Mouse (Mus musculus) kidney, embryonic 16.5 days (tissue): ENCODE results near the gene Tmprss11f. TPM values are rescaled to one million over a fixed set of nuclear protein-coding genes. Genes with fewer than 3 reads are reported as not detected.
"Not testable (repeated sequence)": the region's sequence is repeated elsewhere in the genome, so short reads cannot be mapped to it uniquely, and the experiment has no call there.

ENCODE experiments used
- ATAC-seq: fragments of 200-750 bp; cut with Nextera tagmentation; 2 replicates; pipeline ENCODE4 v1.8.0; 2017; ENCODE audit warnings: moderate TSS enrichment; ENCODE audit not compliant: low FRiP score, low TSS enrichment
- H3K27ac ChIP-seq: fragments of 300-500 bp; sonication (generic); 2 replicates; pipeline ENCODE4 v1.5.1; 2014; ENCODE audit warnings: low read length
- H3K27me3 ChIP-seq: fragments of 300-500 bp; sonication (generic); 2 replicates; pipeline ENCODE4 v1.6.1; 2014; ENCODE audit warnings: low read length, control low read depth, mixed read lengths; ENCODE audit not compliant: insufficient read depth
- H3K36me3 ChIP-seq: fragments of 300-500 bp; sonication (generic); 2 replicates; pipeline ENCODE4 v1.6.1; 2014; ENCODE audit warnings: low read length, control low read depth, mixed read lengths; ENCODE audit not compliant: insufficient read depth
- H3K4me1 ChIP-seq: fragments of 300-500 bp; sonication (generic); 2 replicates; pipeline ENCODE4 v1.6.1; 2014; ENCODE audit warnings: low read length, control low read depth, mixed read lengths; ENCODE audit not compliant: insufficient read depth
- H3K4me2 ChIP-seq: fragments of 300-500 bp; sonication (generic); replicated peaks from 2 replicates; pipeline ENCODE4 v1.6.1; 2014; ENCODE audit warnings: low read depth, low read length
- H3K4me3 ChIP-seq: fragments of 300-500 bp; sonication (generic); 2 replicates; pipeline ENCODE4 v1.5.1; 2014; ENCODE audit warnings: mild to moderate bottlenecking, low read length
- H3K9ac ChIP-seq: fragments of 300-500 bp; sonication (generic); replicated peaks from 2 replicates; pipeline ENCODE4 v1.6.1; 2014; ENCODE audit warnings: low read length
- H3K9me3 ChIP-seq: fragments of 300-500 bp; sonication (generic); 2 replicates; pipeline ENCODE4 v1.6.1; 2016; ENCODE audit warnings: low read length, control low read depth
- WGBS: fragments of 180-500 bp; shearing (Covaris S2); extraction: QIAGEN DNeasy Blood & Tissue Kit; methylation state at CpG from one replicate; pipeline ENCODE4 v1.1.7; 2014; 5-methylcytosine and 5-hydroxymethylcytosine counted together
- polyA plus RNA-seq: library from polyadenylated mRNA; unstranded; fragments of >200 nt; fragmentation: Nextera tagmentation; extraction: Ambion mirVana; gene quantifications from 2 replicates; pipeline ENCODE4 v1.2.1, GENCODE M21; 2015

Tmprss11f gene
- polyA plus RNA-seq = not detected in 2 replicates

DNA sequence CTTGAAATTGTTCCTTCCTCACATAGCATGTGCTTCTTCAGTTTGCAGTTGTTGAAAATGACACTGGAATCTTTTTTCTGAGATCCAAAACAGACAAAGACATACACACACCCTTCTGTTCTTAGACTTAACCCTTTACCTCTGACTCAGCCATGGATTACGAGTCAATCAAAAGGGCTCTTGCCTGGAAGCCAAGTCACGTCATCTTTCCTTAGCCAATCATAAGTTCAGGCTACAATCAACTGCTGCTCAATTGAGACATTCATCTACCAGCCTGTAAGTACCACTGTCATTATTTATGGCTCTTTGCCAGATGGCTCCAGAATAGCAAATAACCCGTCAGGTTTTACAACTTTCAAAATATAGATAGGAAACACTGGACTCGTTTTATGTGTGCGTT, at the start of gene Tmprss11f:
Gene Tmprss11f (minus strand): TSS at position 101 of the 400 bp plus-strand sequence.
- Histone ChIP-seq H3K27me3 (no peaks in the 10 kb centered on the region), H3K9me3 (no peaks in the 10 kb centered on the region), H3K4me3 (no peak within 1 kb of the TSS), H3K4me2 (no peak within 1 kb of the TSS), H3K36me3 (no peaks in the 10 kb centered on the region), H3K27ac (no peak within 1 kb of the TSS), H3K9ac (no peak within 1 kb of the TSS), H3K4me1 (no peaks in the 10 kb centered on the region)
- WGBS = 60% methylated on average over 5 of the region's 5 CpGs
- ATAC-seq = no peak

DNA sequence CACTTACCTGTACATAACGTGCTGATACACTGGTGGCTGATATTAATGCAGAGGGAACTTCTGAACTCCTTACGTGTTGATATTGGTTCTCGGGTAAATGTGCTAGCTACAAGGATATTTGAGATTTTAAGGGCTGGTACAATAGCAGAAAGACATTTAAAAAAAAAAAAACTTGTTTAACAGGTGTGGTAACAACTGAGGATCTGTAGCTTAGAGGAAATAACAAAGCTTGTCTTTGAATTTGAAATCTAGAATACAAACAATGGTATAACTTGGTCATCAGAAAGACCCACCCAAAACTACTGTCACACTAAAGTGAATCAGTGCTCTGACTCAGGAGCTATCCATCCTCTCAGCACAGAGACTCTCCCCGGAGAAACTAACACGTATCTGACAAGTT, 44.0 kb upstream of the Tmprss11f start, which contains the start of gene Tmprss11b:
Gene Tmprss11b (minus strand): TSS at position 101 of the 400 bp plus-strand sequence.
- no peak for ATAC-seq
- no peaks in the 10 kb centered on the region for H3K9me3 ChIP-seq
- H3K9ac ChIP-seq = no peak within 1 kb of the TSS
- H3K4me3 ChIP-seq = no peak within 1 kb of the TSS
- no peaks in the 10 kb centered on the region for H3K4me1 ChIP-seq
- WGBS = 72% methylated on average over 5 of the region's 5 CpGs
- no peaks in the 10 kb centered on the region for H3K36me3 ChIP-seq
- H3K27ac ChIP-seq = no peak within 1 kb of the TSS
- H3K27me3 ChIP-seq = no peaks in the 10 kb centered on the region
- H3K4me2 ChIP-seq = no peak within 1 kb of the TSS

DNA sequence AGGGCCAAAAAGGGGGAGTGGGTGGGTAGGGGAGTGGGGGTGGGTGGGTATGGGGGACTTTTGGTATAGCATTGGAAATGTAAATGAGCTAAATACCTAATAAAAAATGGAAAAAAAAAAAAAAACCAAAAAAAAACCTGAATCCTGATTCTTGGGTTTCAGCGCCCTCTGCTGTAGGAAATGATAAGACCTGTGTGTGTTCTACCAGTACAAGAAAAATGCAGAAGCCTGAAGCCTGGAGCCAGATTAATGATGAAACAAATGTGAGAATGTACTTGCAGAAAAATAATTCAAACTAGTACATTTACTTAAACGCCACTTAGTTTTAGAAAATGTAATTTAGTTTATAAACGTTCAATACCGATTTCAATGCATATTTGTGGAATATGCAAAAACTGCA, 17.0 kb upstream of the Tmprss11f start:
- not testable (repeated sequence) for H3K9me3 ChIP-seq, H3K27ac ChIP-seq, ATAC-seq, H3K36me3 ChIP-seq, H3K4me2 ChIP-seq, H3K27me3 ChIP-seq, H3K4me3 ChIP-seq, H3K9ac ChIP-seq, H3K4me1 ChIP-seq
- 30% methylated on average over 4 of the region's 4 CpGs for WGBS

DNA sequence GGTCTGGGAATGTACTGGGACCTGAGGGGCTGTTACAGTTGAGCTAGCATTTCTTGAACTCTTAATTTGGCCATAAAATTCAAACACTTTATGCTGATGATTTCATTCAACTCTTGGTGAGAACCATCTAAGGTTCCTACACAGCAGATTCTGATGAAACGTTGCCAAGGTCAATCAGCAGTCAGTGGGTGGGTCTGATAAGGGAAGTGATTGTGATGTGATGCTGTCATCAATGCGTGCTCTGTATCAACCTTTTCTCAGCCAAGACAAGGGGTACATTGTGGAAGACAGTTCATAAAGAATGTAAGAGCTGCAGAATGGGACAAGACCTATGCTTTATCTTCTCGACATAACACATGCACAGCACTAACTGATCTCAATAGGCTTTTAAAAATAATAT, 8.6 kb upstream of the Tmprss11f start:
- H3K4me2 ChIP-seq = no peak overlapping the region
- H3K9ac ChIP-seq = no peak overlapping the region
- no peaks in the 10 kb centered on the region for H3K36me3 ChIP-seq
- H3K4me1 ChIP-seq = no peaks in the 10 kb centered on the region
- H3K4me3 ChIP-seq = no peak overlapping the region
- H3K27ac ChIP-seq = no peak overlapping the region
- WGBS = 59% methylated on average over 3 of the region's 3 CpGs
- H3K27me3 ChIP-seq = no peaks in the 10 kb centered on the region
- no peaks in the 10 kb centered on the region for H3K9me3 ChIP-seq
- ATAC-seq = no peak

DNA sequence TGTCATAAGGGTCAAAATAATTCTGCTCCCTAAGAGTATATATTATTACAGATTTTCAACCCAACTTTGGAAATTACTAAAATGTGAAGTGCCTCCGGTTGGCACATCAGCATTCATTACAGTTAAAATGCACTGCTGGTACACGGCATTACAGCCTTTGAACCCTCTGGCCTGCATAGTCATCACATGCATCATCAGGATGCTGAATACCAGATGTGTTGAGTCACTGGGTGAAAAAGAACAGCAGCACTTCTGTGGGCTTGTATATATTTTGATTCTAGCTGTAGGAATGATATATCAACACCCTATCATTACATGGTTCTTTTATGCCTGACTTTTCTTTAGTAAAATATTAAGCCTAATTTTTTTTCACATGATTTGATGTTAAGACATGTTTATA, 1.5 kb downstream of the Tmprss11f start:
- 70% methylated on average over 2 of the region's 2 CpGs for WGBS
- Histone ChIP-seq H3K27ac (no peak overlapping the region), H3K4me3 (no peak overlapping the region), H3K9ac (no peak overlapping the region), H3K27me3 (no peaks in the 10 kb centered on the region), H3K36me3 (no peaks in the 10 kb centered on the region), H3K4me1 (no peaks in the 10 kb centered on the region), H3K9me3 (no peaks in the 10 kb centered on the region), H3K4me2 (no peak overlapping the region)
- no peak for ATAC-seq

DNA sequence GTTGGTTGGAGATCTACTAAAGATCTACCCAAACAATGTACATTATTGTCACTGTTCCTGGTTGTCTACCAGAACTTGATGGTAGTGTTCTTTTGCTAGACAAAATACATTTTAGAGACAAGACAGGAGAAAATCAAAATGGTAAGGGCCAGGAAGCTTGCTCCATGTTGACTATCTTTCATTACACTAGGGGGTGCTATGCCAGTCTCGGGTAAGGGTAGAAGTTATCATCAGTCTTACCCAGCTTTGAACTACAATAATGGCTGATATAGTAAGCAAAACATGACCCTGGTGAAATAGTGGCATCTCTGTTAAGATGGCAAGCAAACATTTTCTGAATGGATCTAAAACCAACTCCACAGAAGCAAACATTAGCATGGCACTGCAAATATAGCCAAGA, 10.4 kb downstream of the Tmprss11f start:
- no peaks in the 10 kb centered on the region for H3K9me3 ChIP-seq
- no peak overlapping the region for H3K27ac ChIP-seq
- H3K4me2 ChIP-seq = no peak overlapping the region
- H3K36me3 ChIP-seq = no peaks in the 10 kb centered on the region
- no peaks in the 10 kb centered on the region for H3K27me3 ChIP-seq
- no peaks in the 10 kb centered on the region for H3K4me1 ChIP-seq
- 83% methylated on average over 1 of the region's 1 CpGs for WGBS
- ATAC-seq = no peak
- H3K9ac ChIP-seq = no peak overlapping the region
- no peak overlapping the region for H3K4me3 ChIP-seq

DNA sequence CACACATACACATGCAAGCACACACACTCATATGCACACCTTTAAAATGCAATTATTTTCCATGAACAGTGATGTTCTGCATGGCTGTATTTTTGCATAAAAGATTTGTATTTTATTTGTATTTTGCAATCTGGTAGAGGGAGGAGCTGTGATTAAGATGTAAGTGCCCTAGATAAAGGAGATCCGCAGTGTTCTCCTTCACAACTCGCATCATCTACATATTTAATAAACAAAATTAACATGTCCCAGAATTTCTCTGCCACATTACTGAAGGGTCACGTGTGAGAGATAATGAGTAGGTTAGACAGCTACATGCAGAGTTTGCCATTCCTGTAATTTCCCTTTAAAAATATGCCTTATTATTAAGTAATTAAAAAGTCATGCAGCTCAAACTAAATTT, 46.3 kb downstream of the Tmprss11f start:
- no peaks in the 10 kb centered on the region for H3K4me1 ChIP-seq
- no peaks in the 10 kb centered on the region for H3K36me3 ChIP-seq

DNA sequence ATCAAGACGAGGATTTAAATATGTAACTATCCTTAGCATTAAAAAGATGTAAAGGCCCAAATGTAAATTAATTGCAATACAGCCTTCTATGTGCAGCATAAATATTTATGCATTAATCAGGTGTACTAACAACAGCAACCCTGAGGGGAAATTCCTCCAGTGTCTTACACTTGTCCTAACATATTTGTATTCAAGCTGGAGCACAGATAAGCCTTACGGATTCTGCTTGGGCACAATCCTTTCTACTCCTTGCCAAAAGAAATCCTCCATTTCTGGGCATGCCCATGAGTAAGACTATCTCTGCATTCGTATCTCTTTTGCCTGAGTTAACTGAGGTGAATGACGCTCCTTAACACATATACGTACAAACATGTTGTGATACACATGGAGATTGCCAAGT, 49.6 kb downstream of the Tmprss11f start:
- 86% methylated on average over 5 of the region's 5 CpGs for WGBS
- Histone ChIP-seq H3K27ac (no peak overlapping the region), H3K4me1 (no peaks in the 10 kb centered on the region), H3K27me3 (no peaks in the 10 kb centered on the region), H3K4me2 (no peak overlapping the region), H3K4me3 (no peak overlapping the region), H3K36me3 (no peaks in the 10 kb centered on the region), H3K9me3 (no peaks in the 10 kb centered on the region), H3K9ac (no peak overlapping the region)
- ATAC-seq = no peak

More for the DNA sequence above, 46.3 kb downstream of the Tmprss11f start:
- no peak for ATAC-seq
- Histone ChIP-seq H3K27ac (no peak overlapping the region), H3K9ac (no peak overlapping the region), H3K27me3 (no peaks in the 10 kb centered on the region), H3K9me3 (no peaks in the 10 kb centered on the region), H3K4me2 (no peak overlapping the region), H3K4me3 (no peak overlapping the region)
- WGBS = 87% methylated on average over 3 of the region's 3 CpGs

DNA sequence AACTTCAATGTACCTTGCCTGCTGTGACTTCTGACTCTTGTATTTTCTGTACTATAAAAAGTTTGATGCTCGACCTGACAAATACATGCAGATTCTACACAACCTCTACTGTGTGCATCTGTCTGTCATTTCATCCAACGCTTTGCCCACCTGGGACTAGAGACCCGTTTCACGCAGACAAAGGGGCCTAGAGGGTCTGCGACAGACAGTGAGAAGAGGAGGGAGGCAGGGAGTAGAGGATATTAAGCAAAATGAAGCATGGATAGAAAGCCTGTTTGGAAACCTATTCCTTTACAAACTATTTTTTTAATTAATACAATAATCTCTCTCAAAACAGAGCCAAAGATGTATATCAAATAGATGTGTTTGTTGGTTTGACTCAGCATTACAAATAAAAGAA, 50.2 kb downstream of the Tmprss11f start:
- H3K4me2 ChIP-seq = no peak overlapping the region
- H3K27ac ChIP-seq = no peak overlapping the region
- no peaks in the 10 kb centered on the region for H3K36me3 ChIP-seq
- no peak overlapping the region for H3K4me3 ChIP-seq
- no peaks in the 10 kb centered on the region for H3K4me1 ChIP-seq
- WGBS = 75% methylated on average over 5 of the region's 5 CpGs
- no peak overlapping the region for H3K9ac ChIP-seq
- no peak for ATAC-seq
- H3K27me3 ChIP-seq = no peaks in the 10 kb centered on the region
- H3K9me3 ChIP-seq = no peaks in the 10 kb centered on the region

DNA sequence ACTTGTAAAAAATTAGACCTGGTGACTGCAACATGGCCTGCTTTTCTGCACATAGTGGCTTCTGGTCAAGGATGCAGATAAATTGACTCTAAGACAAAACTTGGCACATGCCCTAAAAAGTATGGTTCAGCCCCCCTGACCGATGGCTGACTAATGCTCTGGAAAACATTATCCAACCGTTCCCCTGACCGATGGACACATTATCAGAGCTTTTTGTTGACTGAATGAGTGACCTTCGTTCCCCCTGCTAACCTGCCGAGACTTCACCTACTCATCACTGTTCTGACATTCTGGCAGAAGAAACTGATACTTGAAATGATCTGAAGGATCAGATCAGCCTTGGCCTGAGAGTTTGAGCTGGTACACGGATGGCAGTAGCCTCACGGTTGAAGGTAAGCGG, 53.5 kb downstream of the Tmprss11f start:
- H3K4me2 ChIP-seq, H3K27ac ChIP-seq, H3K9me3 ChIP-seq, ATAC-seq, H3K4me1 ChIP-seq, H3K4me3 ChIP-seq, H3K27me3 ChIP-seq, H3K9ac ChIP-seq, H3K36me3 ChIP-seq: not testable (repeated sequence)
- 85% methylated on average over 8 of the region's 8 CpGs for WGBS

DNA sequence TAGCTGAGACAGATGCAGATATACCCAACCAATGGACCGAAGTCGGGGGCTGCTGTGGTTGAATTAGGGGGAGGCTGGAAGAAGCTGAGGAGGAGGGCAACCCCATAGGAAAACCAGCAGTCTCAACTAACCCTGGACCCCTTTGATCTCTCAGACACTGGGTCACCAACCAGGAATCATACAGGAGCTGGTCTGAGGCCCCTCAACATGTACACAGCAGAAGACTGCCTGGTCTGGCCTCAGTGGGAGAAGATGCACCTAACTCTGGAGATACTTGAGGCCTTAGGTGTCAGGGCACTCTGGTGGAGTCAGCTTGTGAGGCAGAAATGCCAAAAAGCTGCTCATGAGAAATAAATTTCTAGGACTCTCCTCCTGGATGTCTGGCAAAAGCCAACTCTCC, 85.5 kb downstream of the Tmprss11f start:
- WGBS = 82% methylated on average over 2 of the region's 2 CpGs
- no peak overlapping the region for H3K4me3 ChIP-seq
- no peak overlapping the region for H3K4me2 ChIP-seq
- H3K27me3 ChIP-seq = no peaks in the 10 kb centered on the region
- H3K4me1 ChIP-seq = no peaks in the 10 kb centered on the region
- no peaks in the 10 kb centered on the region for H3K36me3 ChIP-seq
- H3K9ac ChIP-seq = no peak overlapping the region
- no peaks in the 10 kb centered on the region for H3K9me3 ChIP-seq
- H3K27ac ChIP-seq = no peak overlapping the region
- no peak for ATAC-seq
